Mouse (Mus musculus) midbrain, embryonic 12.5 days (tissue): ENCODE measurements around the gene Vsig10l. TPM values are rescaled to one million over a fixed set of nuclear protein-coding genes. Genes with fewer than 3 reads are reported as not detected.

ENCODE experiments used
- ATAC-seq: fragments of 200-750 bp; cut with Nextera tagmentation; 2 replicates; pipeline ENCODE4 v1.8.0; 2017; ENCODE audit warnings: low read depth, moderate TSS enrichment, moderate library complexity; ENCODE audit not compliant: low FRiP score
- H3K27ac ChIP-seq: fragments of 300-500 bp; sonication (generic); replicated peaks from 2 replicates; pipeline ENCODE4 v1.5.1; 2016; ENCODE audit warnings: mild to moderate bottlenecking
- H3K27me3 ChIP-seq: fragments of 300-500 bp; sonication (generic); 2 replicates; pipeline ENCODE4 v1.6.1; 2016; ENCODE audit warnings: mild to moderate bottlenecking
- H3K36me3 ChIP-seq: fragments of 300-500 bp; sonication (generic); 2 replicates; pipeline ENCODE4 v1.6.1; 2016
- H3K4me1 ChIP-seq: fragments of 300-500 bp; sonication (generic); 2 replicates; pipeline ENCODE4 v1.6.1; 2016
- H3K4me2 ChIP-seq: fragments of 300-500 bp; sonication (generic); replicated peaks from 2 replicates; pipeline ENCODE4 v1.6.1; 2016; ENCODE audit warnings: mild to moderate bottlenecking, moderate library complexity
- H3K4me3 ChIP-seq: fragments of 300-500 bp; sonication (generic); 2 replicates; pipeline ENCODE4 v1.5.1; 2016; ENCODE audit warnings: mild to moderate bottlenecking
- H3K9ac ChIP-seq: fragments of 300-500 bp; sonication (generic); replicated peaks from 2 replicates; pipeline ENCODE4 v1.6.1; 2016; ENCODE audit warnings: mild to moderate bottlenecking, moderate library complexity
- H3K9me3 ChIP-seq: fragments of 300-500 bp; sonication (generic); 2 replicates; pipeline ENCODE4 v1.6.1; 2016; ENCODE audit warnings: mild to moderate bottlenecking
- WGBS: fragments of 180-500 bp; shearing (Covaris S2); methylation state at CpG from one replicate; pipeline ENCODE4 v1.1.7; 2016; 5-methylcytosine and 5-hydroxymethylcytosine counted together
- polyA plus RNA-seq: library from polyadenylated mRNA; unstranded; fragments of >200 nt; fragmentation: Nextera tagmentation; extraction: Ambion mirVana; gene quantifications from 2 replicates; pipeline ENCODE4 v1.2.1, GENCODE M21; 2016

The Vsig10l gene
- polyA plus RNA-seq, result 4.0 and 7.4 TPM in 2 replicates

DNA sequence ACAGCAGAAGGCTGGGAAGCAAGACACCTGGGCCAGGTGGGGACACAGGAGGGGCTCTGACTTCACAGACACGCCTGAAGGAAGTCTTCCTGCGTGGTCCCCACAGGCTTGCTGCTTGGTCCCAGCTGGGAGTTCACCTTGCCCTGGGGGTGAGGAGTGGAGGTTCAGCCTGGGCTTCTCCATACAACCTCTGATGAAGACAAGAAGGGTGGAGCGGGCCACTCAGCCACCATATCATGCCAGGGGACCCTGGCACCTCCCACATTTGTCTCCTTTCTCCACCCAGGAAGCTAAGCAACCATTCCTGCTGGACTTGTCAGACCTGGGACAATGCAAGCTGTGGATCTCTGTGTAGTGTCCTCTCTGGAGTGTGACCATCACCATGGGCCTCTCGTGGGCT is at the start of gene Vsig10l:
Gene Vsig10l, plus strand, starts transcription at position 301 of the 400 bp plus-strand sequence.
- no peaks in the 10 kb centered on the region for H3K9me3 ChIP-seq
- H3K9ac ChIP-seq, result no peak within 1 kb of the TSS
- peaks cover 14% of the 10 kb centered on the region for H3K4me1 ChIP-seq
- H3K27me3 ChIP-seq, result peaks cover 37% of the 10 kb centered on the region
- H3K4me2 ChIP-seq, result no peak within 1 kb of the TSS
- 0 out of 2 replicates have a peak, but pooled peaks cover 1% of the 10 kb centered on the region for H3K36me3 ChIP-seq
- WGBS, result 71% methylated on average over 4 of the region's 4 CpGs
- ATAC-seq, result no peak
- no peak within 1 kb of the TSS for H3K27ac ChIP-seq
- no peak within 1 kb of the TSS for H3K4me3 ChIP-seq

DNA sequence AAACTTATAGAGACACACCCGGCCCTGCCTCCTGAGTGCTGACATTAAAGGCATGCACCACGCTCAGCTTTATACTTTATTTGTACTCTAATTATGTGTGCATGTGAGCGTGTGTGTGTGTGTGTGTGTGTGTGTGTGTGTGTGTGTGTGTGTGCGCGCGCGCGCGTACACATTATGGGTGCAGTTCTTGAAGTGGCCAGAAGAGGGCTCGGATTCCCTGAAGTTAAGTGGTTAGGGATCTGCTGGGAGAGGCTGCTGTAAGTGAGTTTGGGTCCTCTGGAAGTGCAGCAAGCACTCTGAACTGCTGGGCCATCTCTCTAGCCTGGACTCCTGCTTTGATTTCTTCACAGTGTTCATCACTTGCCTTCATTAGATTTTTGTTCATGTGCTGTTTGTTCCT is 45.7 kb upstream of the Vsig10l start:
- no peak overlapping the region for H3K4me3 ChIP-seq
- no peak overlapping the region for H3K9ac ChIP-seq
- H3K9me3 ChIP-seq, result no peaks in the 10 kb centered on the region
- no peak overlapping the region for H3K27ac ChIP-seq
- H3K27me3 ChIP-seq, result no peaks in the 10 kb centered on the region
- H3K4me2 ChIP-seq, result no peak overlapping the region
- no peaks in the 10 kb centered on the region for H3K36me3 ChIP-seq
- WGBS, result 88% methylated on average over 10 of the region's 10 CpGs
- no peak for ATAC-seq
- H3K4me1 ChIP-seq, result no peaks in the 10 kb centered on the region

GRCm38 (mm10) chr7:43422995-43423617 is 39.8 kb upstream of the Vsig10l start:
- no peaks in the 10 kb centered on the region for H3K27me3 ChIP-seq
- WGBS, result 14% methylated on average over 11 of the region's 11 CpGs
- H3K36me3 ChIP-seq, result no peaks in the 10 kb centered on the region
- H3K9ac ChIP-seq, result no peak overlapping the region
- peaks cover 4% of the 10 kb centered on the region; the same call in 1 of the 2 replicates for H3K4me1 ChIP-seq
- ATAC-seq, result peak; percentile 89
- no peak overlapping the region for H3K27ac ChIP-seq
- no peak overlapping the region for H3K4me3 ChIP-seq
- H3K4me2 ChIP-seq, result peak overlapping the region; percentile 27
- no peaks in the 10 kb centered on the region for H3K9me3 ChIP-seq

- Histone ChIP-seq H3K9me3 (no peaks in the 10 kb centered on the region), H3K27ac (no peak overlapping the region), H3K4me2 (no peak overlapping the region), H3K36me3 (no peaks in the 10 kb centered on the region), H3K4me1 (peaks cover 4% of the 10 kb centered on the region; the same call in 1 of the 2 replicates), H3K4me3 (no peak overlapping the region), H3K9ac (no peak overlapping the region), H3K27me3 (no peaks in the 10 kb centered on the region)
- no peak for ATAC-seq
- 58% methylated on average over 3 of the region's 3 CpGs for WGBS
Observed at GRCm38 (mm10) chr7:43423991-43424625, 38.8 kb upstream of the Vsig10l start.

DNA sequence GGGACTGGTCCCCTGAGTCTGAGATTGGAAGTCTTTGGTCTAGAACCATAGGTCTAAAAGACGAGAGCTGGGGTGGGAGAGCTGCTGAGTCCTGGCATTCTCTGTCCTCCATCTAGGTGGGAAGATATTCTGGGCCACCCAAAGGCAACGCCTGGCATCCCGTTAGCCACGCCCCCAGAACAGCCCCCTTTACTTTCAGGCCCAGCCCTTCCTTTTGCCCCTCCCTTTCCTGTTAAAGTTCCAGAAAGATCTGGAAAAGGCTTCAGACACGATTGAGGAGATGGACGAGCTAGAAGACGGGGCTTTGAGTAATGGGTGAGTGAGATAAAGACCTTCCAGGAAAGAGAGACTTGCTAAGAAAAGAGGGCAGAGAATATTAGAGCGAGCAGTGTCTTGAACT is 35.5 kb upstream of the Vsig10l start, which contains the start of gene Lim2:
Gene Lim2, plus strand, starts transcription at position 265 of the 400 bp plus-strand sequence.
- 90% methylated on average over 8 of the region's 8 CpGs for WGBS
- Histone ChIP-seq H3K9ac (no peak within 1 kb of the TSS), H3K27me3 (no peaks in the 10 kb centered on the region), H3K36me3 (no peaks in the 10 kb centered on the region), H3K4me2 (no peak within 1 kb of the TSS), H3K4me1 (peaks cover 4% of the 10 kb centered on the region; the same call in 1 of the 2 replicates), H3K4me3 (no peak within 1 kb of the TSS), H3K27ac (no peak within 1 kb of the TSS), H3K9me3 (no peaks in the 10 kb centered on the region)
- no peak for ATAC-seq

DNA sequence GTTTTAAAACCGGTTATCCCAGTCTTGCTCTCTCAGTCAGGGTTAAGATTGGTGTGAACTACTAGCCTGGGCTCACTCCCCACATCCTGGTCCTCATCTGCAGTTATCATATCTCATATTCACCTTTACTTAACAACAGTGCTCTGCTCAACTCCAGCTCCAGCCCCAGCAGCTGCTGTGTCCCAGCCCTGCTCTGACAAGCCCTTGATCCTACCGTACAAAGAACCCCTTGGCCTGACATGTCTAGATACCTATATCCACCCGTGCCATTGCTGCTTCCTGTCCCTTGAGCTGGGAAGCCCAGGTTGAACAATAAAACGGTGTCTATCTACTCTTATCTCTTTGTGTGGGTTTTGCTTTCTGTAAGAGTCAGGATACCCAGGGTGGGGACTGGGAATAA is 33.5 kb upstream of the Vsig10l start:
- H3K27me3 ChIP-seq, result no peaks in the 10 kb centered on the region
- no peaks in the 10 kb centered on the region for H3K36me3 ChIP-seq
- WGBS, result 59% methylated on average over 4 of the region's 4 CpGs
- no peak overlapping the region for H3K9ac ChIP-seq
- H3K4me3 ChIP-seq, result no peak overlapping the region
- no peaks in the 10 kb centered on the region for H3K9me3 ChIP-seq
- no peak overlapping the region for H3K27ac ChIP-seq
- ATAC-seq, result no peak
- no peaks in the 10 kb centered on the region for H3K4me1 ChIP-seq
- H3K4me2 ChIP-seq, result no peak overlapping the region

DNA sequence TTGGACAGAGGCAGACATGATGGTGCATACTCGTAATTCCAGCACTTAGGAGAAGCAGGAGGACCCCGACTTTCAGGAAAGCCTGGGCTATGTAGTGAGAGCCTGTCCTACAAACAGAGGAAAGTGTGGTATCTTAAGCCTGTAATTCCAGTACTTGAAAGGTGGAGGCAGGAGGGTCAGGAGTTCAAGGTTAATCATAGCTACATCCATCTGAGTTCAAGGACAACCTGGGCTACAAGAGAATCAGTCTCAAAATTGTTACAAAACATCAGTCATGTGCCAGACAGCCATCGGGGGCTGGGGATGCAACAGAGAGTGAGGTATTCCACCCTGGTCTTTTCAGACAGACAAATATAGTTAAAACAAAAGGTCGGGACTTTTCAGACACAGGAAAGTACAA is 30.1 kb upstream of the Vsig10l start:
- Histone ChIP-seq H3K4me1 (no peaks in the 10 kb centered on the region), H3K4me3 (no peak overlapping the region), H3K9ac (no peak overlapping the region), H3K4me2 (no peak overlapping the region), H3K27ac (no peak overlapping the region), H3K9me3 (no peaks in the 10 kb centered on the region), H3K36me3 (no peaks in the 10 kb centered on the region), H3K27me3 (no peaks in the 10 kb centered on the region)
- 80% methylated on average over 4 of the region's 4 CpGs for WGBS
- ATAC-seq, result no peak

GRCm38 (mm10) chr7:43434676-43435075 is 28.3 kb upstream of the Vsig10l start:
- Histone ChIP-seq H3K27me3 (no peaks in the 10 kb centered on the region), H3K4me3 (no peak overlapping the region), H3K36me3 (no peaks in the 10 kb centered on the region), H3K4me1 (no peaks in the 10 kb centered on the region), H3K9me3 (no peaks in the 10 kb centered on the region), H3K27ac (no peak overlapping the region), H3K9ac (no peak overlapping the region), H3K4me2 (no peak overlapping the region)
- ATAC-seq, result no peak
- 89% methylated on average over 5 of the region's 5 CpGs for WGBS

DNA sequence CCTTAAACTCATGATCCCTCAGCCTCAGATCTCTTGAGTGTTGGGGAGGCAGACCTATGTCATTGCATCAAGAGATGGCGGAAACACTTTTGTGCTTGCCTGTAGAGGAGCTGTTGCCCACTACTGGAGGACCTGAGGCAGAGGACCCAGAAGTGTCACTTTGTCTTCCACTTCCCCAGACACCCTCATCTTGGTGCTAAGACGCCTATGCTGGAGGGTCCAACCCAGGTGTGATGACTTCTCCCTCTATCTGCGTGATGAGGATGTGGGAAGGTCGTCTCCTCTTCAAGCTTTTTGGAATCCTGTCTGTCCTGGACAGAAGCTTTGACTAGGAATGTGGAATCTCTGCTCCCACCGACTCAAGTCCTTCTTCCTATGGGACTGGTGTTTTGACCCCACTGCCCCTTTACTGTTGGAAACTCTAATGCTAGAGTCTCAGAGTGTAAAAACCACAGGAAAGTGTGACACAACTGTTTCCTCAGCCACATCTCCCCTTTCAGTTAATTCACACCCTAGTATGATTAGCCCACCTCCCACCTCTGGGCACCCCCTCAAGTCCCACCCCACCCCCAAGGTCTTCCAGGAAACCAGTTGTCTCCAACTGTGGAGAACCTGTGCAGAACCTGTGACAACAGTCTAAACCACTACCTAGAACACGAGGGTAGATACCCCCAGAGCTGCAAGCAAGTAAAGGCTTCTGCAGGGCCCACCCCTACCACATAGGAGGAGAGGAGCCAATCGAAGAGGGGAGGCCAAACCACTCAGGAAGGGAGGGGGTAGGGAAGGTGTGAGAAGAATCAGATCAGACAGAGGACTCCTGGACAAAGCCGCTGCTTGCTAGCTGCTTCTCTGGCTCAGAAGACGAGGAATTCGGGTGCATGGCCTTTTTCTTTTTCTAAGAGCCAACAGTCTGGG is 26.4 kb upstream of the Vsig10l start, which contains the start of gene Nkg7:
Gene Nkg7, plus strand, starts transcription at position 733 of the 915 bp plus-strand sequence.
- Histone ChIP-seq H3K36me3 (no peaks in the 10 kb centered on the region), H3K27me3 (0 out of 2 replicates have a peak, but pooled peaks cover 4% of the 10 kb centered on the region), H3K4me2 (no peak within 1 kb of the TSS), H3K9ac (no peak within 1 kb of the TSS), H3K27ac (no peak within 1 kb of the TSS), H3K9me3 (no peaks in the 10 kb centered on the region), H3K4me1 (no peaks in the 10 kb centered on the region), H3K4me3 (no peak within 1 kb of the TSS)
- 81% methylated on average over 10 of the region's 10 CpGs for WGBS
- ATAC-seq, result no peak

- H3K4me2 ChIP-seq, result no peak overlapping the region
- no peaks in the 10 kb centered on the region for H3K36me3 ChIP-seq
- H3K27ac ChIP-seq, result no peak overlapping the region
- 0 out of 2 replicates have a peak, but pooled peaks cover 4% of the 10 kb centered on the region for H3K27me3 ChIP-seq
- H3K9ac ChIP-seq, result no peak overlapping the region
- no peak for ATAC-seq
- no peaks in the 10 kb centered on the region for H3K9me3 ChIP-seq
- WGBS, result 86% methylated on average over 4 of the region's 4 CpGs
- H3K4me1 ChIP-seq, result 0 out of 2 replicates have a peak, but pooled peaks cover 3% of the 10 kb centered on the region
- H3K4me3 ChIP-seq, result no peak overlapping the region
Observed at GRCm38 (mm10) chr7:43438611-43439010, 24.3 kb upstream of the Vsig10l start.

- Histone ChIP-seq H3K9ac (no peak within 1 kb of the TSS), H3K36me3 (no peaks in the 10 kb centered on the region), H3K27me3 (0 out of 2 replicates have a peak, but pooled peaks cover 4% of the 10 kb centered on the region), H3K4me2 (no peak within 1 kb of the TSS), H3K4me3 (no peak within 1 kb of the TSS), H3K9me3 (no peaks in the 10 kb centered on the region), H3K27ac (no peak within 1 kb of the TSS), H3K4me1 (peaks cover 14% of the 10 kb centered on the region)
- ATAC-seq, result no peak
- WGBS, result 78% methylated on average over 6 of the region's 6 CpGs
Observed at GRCm38 (mm10) chr7:43440482-43440881, 22.5 kb upstream of the Vsig10l start, which contains the start of gene Cldnd2. Gene Cldnd2, plus strand, starts transcription at chr7:43440782.
